Mouse (Mus musculus) heart, postnatal 10 days (tissue): Measurements from ENCODE around the gene Itpr2. TPM values are rescaled to one million over a fixed set of nuclear protein-coding genes. Genes with fewer than 3 reads are reported as not detected.

Experiments
- DNase-seq, 2 experiments: peaks; one replicate each; pipeline ENCODE4 v3.0.0; 2021
- intact Hi-C: fragments of 180-260 bp; cut with DNase I; formaldehyde crosslinking; loops from one replicate; pipeline ENCODE4 v1.15.1; 2025
- total RNA-seq, 2 experiments: library from RNA; stranded (reverse); gene quantifications; 2 replicates each; pipeline ENCODE4 v1.2.3; 2021

Gene Itpr2
- total RNA-seq, 2 experiments from 2014 or later = 31.5 to 41.9 TPM

DNA sequence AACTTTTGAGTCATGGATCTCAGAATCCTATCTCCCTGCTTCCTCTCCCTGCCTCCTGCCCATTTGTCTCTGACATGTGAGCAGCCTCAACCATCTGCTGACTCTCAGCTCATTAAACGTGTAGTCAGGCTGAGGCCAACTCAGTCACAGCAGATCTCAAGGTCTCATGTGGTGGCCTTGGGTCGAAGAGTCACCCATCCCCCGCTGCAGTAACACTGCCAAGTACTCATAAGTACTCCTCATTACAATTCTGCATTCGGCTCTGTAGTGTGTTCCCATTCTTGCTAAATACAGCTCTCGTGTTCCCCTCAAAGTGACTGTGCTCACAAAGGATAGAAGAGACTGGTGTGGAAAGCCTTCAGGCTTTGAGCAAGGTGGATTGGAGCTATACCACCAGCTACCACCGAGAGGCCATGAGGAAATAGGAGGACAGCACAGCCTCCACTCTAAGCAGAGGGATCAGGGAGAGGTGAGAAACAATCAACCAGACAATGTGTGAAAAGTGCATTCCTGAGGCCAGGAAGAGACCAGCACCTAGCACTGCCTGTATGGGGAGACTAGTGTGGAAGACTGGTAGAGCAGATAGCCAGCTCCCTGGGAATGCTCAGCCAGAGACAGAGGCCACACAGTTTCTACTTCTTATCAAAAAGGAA, 170.9 kb downstream of the Itpr2 start:
- DNase-seq = peak; percentile 43 to 47
- intact Hi-C loops = no loop called here

DNA sequence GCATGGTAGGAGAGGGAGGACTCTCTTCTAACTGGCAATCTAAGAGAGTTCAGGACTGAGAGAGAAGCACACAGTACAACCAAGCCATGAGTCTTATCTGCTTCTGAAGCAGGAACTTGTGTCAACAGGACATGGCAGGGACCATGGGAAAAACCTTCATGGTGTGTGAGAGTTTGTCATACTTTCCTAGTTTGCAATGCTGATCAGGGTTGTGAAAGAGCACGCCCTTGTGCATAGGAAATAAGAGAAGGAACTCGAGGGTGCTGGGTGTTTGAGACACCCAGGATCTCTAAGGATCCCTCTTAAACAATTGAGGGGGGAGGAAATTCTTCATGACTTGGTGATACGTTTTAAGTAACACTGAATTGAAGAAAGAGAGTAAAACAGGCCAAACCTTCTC, 172.9 kb downstream of the Itpr2 start:
- intact Hi-C loops = no loop called here
- no peak for DNase-seq

- intact Hi-C loops = no loop called here
- no peak for DNase-seq
Measured at GRCm38 (mm10) chr6:146326631-146327030, 175.4 kb downstream of the Itpr2 start.

DNA sequence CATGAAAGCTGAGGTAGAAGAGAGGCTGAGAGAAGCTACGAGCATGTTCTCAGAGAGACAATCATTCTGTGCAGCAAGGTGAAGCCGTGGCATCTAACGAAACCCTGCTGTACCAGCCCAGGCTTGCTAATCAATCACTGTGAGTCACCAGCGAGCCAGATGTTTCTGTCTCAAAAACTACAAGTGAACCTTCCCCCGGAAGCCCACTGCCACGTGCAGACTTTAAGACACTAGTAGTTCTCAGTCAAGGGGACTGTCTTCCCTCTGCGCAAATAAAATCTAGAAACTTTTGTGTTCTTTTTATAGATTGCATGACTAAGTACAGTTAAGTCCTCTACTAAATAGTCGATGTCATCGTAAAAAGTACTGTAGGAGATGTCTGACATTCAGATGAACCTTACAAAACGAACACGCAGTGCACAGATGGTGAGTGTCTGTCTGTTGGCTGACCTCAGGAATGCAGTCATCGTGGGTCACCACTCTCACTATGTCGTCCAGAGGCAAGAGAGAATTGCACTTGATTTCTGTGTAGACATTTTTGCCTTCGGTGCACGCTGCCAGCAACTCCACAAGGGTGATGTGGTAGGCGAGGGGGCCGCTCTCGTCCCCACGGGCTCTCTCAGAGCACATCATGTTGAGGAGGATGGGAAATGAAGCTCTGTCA, 177.3 kb downstream of the Itpr2 start:
- intact Hi-C loops = no loop called here
- DNase-seq = peak; percentile 37 to 54

GRCm38 (mm10) chr6:146322555-146322954, 179.5 kb downstream of the Itpr2 start:
- intact Hi-C loops = no loop called here
- DNase-seq = no peak

DNA sequence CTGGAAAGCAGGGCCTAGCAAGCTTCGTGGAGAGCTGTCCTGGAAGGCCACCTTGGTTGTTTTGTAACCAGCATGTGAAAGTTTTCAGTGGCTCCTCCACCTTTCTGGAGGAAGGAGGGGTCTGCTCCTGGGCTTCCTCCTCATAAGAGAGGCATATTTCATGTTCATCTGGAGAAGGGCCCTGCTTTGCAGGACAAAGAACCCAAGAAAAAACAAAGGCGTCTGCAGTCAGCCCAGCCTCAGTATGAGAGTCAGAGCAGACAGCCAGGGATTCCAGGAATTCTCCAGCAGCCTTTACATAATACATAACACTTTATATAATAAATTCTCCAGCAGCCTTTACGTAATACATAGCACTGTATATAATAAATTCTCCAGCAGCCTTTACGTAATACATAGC, 180.1 kb downstream of the Itpr2 start:
- no peak for DNase-seq
- intact Hi-C loops = no loop called here

DNA sequence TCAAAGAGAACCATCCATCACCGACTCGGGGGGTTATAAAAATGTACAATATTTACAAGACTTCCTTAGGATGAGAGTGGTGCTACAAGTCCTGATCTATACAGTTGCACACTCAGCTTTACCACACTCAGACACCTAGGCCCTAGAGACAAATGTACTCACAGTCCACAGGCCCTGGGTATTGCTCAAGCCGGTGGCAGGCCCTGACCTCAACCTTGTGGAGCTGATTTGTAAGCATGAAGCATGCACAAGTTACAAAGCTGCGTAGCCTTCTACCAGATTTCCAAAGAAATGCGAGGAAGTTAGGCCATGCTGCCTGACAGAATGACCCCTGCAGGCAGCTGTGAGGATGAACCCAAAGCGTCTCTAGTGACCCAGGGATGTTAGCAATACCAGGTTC, 185.6 kb downstream of the Itpr2 start:
- intact Hi-C loops = no loop called here
- no peak for DNase-seq

DNA sequence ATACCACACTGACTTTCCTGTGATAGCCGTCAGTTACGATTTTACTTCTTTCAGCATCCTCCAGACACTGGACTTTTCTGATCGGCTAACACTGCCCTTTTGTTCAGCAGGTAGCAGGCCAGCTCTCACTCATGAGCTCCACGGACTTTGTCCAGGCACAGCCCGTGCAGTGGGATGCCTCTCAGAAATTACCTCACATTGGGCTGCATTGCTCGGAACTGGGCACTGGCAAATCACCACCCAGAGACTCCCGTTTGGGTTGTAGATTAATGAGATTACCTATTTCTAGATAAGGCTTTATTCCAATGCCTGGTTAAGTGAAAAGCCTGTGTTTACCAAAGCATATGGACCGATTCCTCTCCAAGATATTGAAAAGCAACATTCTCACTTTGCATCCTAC, 186.9 kb downstream of the Itpr2 start:
- DNase-seq = no peak
- intact Hi-C loops = no loop called here

DNA sequence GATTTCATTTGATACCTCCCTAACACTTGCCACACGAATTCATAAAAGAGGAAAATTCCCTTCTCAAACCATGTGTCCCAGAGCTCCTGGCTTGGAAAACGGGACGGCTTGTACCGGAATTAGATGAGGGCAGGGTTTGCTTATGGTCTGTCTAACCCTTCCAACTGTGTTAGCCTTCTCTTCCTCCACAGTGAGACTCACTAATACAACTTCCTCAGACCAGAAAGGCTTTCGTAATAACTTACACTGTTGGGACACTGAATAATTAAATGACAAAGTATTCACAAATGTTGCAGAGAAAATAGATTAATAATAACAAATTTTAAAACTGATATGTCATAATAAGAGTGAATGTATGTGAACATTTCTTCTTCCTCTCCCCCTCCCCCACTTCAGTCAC, 187.7 kb downstream of the Itpr2 start:
- no peak for DNase-seq
- intact Hi-C loops = no loop called here

GRCm38 (mm10) chr6:146313396-146313795, 188.6 kb downstream of the Itpr2 start:
- intact Hi-C loops = no loop called here
- no peak for DNase-seq

- intact Hi-C loops = no loop called here
- DNase-seq = no peak
Measured at GRCm38 (mm10) chr6:146310210-146310609, 191.8 kb downstream of the Itpr2 start.

DNA sequence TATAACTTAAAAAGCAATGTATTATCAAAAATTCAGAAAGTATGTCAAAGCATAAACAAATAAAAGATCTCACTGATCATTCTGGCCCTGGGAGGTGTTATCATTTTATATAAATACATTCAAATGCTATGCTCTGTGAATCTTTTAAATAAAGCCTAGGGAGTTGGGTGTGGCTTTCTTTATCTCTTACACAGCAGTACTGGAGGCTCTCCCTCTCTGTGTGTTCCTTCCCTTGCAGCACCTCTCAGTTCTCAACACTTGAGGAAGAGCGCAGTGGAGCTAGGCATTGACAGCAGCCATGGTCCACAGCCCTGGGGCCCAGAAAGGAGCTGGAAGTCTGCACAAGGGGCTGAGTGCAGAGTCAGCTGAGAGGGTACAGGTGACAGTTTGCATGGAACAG, 192.7 kb downstream of the Itpr2 start:
- intact Hi-C loops = no loop called here
- DNase-seq = no peak

DNA sequence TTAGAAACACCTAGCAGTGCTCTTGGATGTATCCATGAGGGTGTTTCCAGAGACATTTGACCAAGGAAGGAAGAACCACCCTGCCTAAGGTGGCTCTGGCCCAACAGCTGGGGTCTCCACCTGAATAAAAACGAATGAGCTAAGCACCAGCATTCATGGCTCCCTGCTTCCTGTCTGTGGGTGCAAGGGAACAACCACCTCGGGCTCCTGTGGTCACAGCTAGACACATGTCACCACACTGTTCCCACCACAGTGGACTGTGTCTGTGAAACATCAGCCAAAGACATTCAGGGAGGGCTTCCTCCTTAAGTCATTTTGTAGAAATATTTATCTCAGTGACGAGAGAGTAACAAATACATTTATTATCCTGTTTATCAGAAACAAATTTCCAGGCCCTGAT, 196.0 kb downstream of the Itpr2 start:
- no peak for DNase-seq
- intact Hi-C loops = no loop called here

- intact Hi-C loops = no loop called here
- no peak for DNase-seq
Measured at GRCm38 (mm10) chr6:146304088-146304487, 197.9 kb downstream of the Itpr2 start.

DNA sequence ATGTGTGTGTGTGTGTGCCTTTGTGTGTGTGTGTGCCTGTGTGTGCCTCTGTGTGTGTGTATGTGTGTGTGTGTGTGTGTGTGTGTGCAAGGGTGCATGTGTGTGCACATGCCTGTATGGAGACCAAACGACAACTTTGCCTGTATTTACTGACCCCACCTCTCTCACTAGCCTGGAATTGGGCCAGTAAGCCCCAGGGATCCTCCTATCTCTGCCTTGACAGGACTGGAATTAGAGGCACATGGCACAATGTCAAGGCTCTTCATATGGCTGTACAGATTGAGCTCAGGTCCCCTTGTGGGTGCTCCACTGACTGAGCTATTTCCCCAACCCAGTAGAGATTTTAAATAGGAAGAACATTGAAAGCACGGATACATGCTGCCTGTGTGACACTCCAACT, 198.7 kb downstream of the Itpr2 start:
- intact Hi-C loops = no loop called here
- DNase-seq = no peak

- DNase-seq = no peak
- intact Hi-C loops = no loop called here
Measured at GRCm38 (mm10) chr6:146302574-146303130, 199.4 kb downstream of the Itpr2 start.

- no peak for DNase-seq
- intact Hi-C loops = no loop called here
Measured at GRCm38 (mm10) chr6:146302101-146302500, 199.9 kb downstream of the Itpr2 start.

GRCm38 (mm10) chr6:146300961-146301360, 201.1 kb downstream of the Itpr2 start:
- intact Hi-C loops = no loop called here
- no peak for DNase-seq

DNA sequence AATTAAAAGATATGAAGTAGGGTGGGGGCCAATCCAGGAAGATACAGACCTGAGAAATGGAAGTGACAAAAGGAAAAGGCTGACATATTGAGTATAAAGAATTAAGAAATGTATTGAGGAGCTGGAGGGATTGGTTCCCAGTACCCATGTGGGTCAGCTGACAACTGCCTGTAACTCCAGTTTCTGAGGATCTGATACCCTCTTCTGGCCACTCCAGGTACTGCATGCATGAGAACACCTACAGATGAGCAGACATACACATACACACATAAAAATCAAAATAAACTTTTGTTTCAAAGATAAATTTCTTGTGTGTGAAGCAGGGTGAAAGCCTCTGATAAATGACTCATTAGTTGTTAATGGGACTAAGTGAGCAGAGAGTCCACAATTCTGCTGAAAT, 203.3 kb downstream of the Itpr2 start:
- peak in 1 of 2 experiments; percentile 16 for DNase-seq
- intact Hi-C loops = no loop called here

DNA sequence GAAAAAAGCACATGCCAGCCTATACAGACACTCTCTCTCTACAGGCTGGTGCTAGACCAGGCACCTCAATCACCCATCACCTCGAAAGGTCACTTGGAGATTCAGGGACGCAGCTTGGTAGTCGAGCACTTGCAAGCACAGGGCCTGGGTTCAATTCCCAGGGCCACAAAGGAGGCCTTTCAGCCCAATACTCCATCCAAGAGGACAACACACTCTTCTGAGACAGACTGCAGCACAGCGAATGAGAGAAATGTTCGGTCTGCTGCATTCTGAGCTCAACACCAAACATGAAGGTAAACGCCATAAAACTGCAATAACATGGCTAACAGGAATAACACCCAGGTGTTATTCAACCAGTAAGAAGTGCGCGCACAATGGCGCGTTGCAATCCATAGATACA, 211.0 kb downstream of the Itpr2 start:
- intact Hi-C loops = no loop called here

GRCm38 (mm10) chr6:146289801-146290200, 212.2 kb downstream of the Itpr2 start:
- intact Hi-C loops = no loop called here
- DNase-seq = no peak

More for the DNA sequence above, 211.0 kb downstream of the Itpr2 start:
- no peak for DNase-seq

GRCm38 (mm10) chr6:146288266-146288665, 213.8 kb downstream of the Itpr2 start:
- no peak for DNase-seq

More at GRCm38 (mm10) chr6:146288266-146288665, 213.8 kb downstream of the Itpr2 start:
- intact Hi-C loops = no loop called here
